Mouse (Mus musculus) heart, postnatal 0 days (tissue): ENCODE measurements at regions not wholly inside any gene's neighbourhood (a gene's known extent, or its start where the extent isn't known, plus 50 kb on each side); places are given as distances from the start of the nearest gene placed in this dataset.

Source experiments
- ATAC-seq: fragments of 200-750 bp; cut with Nextera tagmentation; 2 replicates; pipeline ENCODE4 v1.8.0; 2017; ENCODE audit warnings: low read depth, moderate number of reproducible peaks, moderate library complexity; ENCODE audit not compliant: insufficient read depth
- DNase-seq: peaks from one replicate; pipeline ENCODE4 v3.0.0-alpha.2; 2016; ENCODE audit warnings: low spot score
- H3K27ac ChIP-seq: fragments of 300-500 bp; sonication (generic); 2 replicates; pipeline ENCODE4 v1.5.1; 2014; ENCODE audit warnings: low read depth, mild to moderate bottlenecking
- H3K27me3 ChIP-seq: fragments of 300-500 bp; sonication (generic); 2 replicates; pipeline ENCODE4 v1.6.1; 2014; ENCODE audit warnings: low read length, mixed read lengths; ENCODE audit not compliant: control insufficient read depth, insufficient read depth
- H3K36me3 ChIP-seq: fragments of 300-500 bp; sonication (generic); replicated peaks from 2 replicates; pipeline ENCODE4 v1.6.1; 2014; ENCODE audit warnings: low read length, mixed read lengths; ENCODE audit not compliant: control insufficient read depth, insufficient read depth
- H3K4me1 ChIP-seq: fragments of 300-500 bp; sonication (generic); 2 replicates; pipeline ENCODE4 v1.6.1; 2014; ENCODE audit warnings: antibody characterized with exemption; ENCODE audit not compliant: control insufficient read depth, insufficient read depth
- H3K4me2 ChIP-seq: fragments of 300-500 bp; sonication (generic); 2 replicates; pipeline ENCODE4 v1.6.1; 2014; ENCODE audit warnings: low read depth, mild to moderate bottlenecking, low read length, moderate library complexity
- H3K4me3 ChIP-seq: fragments of 300-500 bp; sonication (generic); 2 replicates; pipeline ENCODE4 v1.5.1; 2014; ENCODE audit warnings: low read depth, low read length
- H3K9ac ChIP-seq: fragments of 300-500 bp; sonication (generic); replicated peaks from 2 replicates; pipeline ENCODE4 v1.6.1; 2014; ENCODE audit warnings: low read depth, low read length, mixed read lengths
- H3K9me3 ChIP-seq: fragments of 300-500 bp; sonication (generic); replicated peaks from 2 replicates; pipeline ENCODE4 v1.6.1; 2016; ENCODE audit warnings: low read length; ENCODE audit not compliant: control insufficient read depth
- CTCF ChIP-seq: IDR thresholded peaks from 2 replicates; pipeline ENCODE4 v1.5.1; 2016; ENCODE audit warnings: antibody characterized with exemption, control low read depth, low read depth
- EP300 ChIP-seq: IDR thresholded peaks from 2 replicates; pipeline ENCODE4 v1.6.1; 2016; ENCODE audit warnings: antibody characterized with exemption, low read depth
- WGBS: fragments of 180-500 bp; shearing (Covaris S2); extraction: QIAGEN DNeasy Blood & Tissue Kit; methylation state at CpG from one replicate; pipeline ENCODE4 v1.1.7; 2014; 5-methylcytosine and 5-hydroxymethylcytosine counted together

DNA sequence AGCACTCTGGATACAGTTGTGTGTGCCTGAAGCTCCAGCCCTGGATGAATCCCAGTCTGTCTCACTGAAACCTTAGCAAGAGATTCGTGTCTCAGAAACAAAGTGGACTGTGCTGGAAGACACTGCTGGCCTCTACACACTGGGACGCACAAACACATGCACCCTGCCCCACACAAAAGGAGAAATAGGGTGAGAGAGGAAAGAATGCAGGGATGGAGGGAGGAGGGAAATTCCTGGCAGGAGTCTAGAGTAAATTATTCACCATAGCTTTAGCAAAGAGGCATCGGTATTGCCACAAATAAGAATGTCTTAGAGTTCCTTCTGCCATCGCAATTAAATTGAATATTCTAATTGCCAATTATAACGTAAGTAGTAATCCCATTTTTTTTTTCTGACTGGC is 530.4 kb upstream of the Kdm8 start:
- TF ChIP-seq EP300 (no peak), CTCF (no peak)
- ATAC-seq, result no peak
- WGBS, result 82% methylated on average over 5 of the region's 5 CpGs

DNA sequence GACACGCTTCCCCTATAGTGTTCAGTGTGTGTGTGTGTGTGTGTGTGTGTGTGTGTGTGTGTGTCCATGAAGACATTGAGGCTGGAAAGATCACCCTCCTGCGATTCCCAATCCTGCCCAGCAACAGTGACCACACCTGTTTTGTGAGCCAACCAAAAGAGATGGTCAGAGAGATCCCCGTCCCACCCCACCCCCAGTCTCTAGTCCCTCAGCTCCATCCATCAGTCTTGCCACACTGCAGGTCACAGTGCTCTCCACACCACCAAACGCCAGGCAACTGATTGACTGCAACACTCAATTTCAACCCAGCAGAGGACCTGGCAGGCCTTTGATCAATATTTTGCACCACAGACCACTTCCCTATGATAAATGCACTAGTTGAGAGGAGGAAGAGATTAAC is 530.0 kb upstream of the Kdm8 start:
- H3K4me1 ChIP-seq, result no peaks in the 10 kb centered on the region
- H3K4me2 ChIP-seq, result no peak overlapping the region
- H3K4me3 ChIP-seq, result no peak overlapping the region
- H3K9ac ChIP-seq, result no peak overlapping the region
- H3K27me3 ChIP-seq, result no peaks in the 10 kb centered on the region
- TF ChIP-seq CTCF (no peak), EP300 (no peak)
- 79% methylated on average over 4 of the region's 4 CpGs for WGBS
- DNase-seq (no peak), ATAC-seq (no peak)
- no peaks in the 10 kb centered on the region; the same call in 1 of the 2 replicates for H3K9me3 ChIP-seq
- no peaks in the 10 kb centered on the region for H3K36me3 ChIP-seq
- no peak overlapping the region for H3K27ac ChIP-seq

More for the DNA sequence above, 530.4 kb upstream of the Kdm8 start:
- Histone ChIP-seq H3K9ac (no peak overlapping the region), H3K4me1 (no peaks in the 10 kb centered on the region), H3K4me2 (no peak overlapping the region), H3K27ac (no peak overlapping the region), H3K9me3 (peaks cover 3% of the 10 kb centered on the region; the same call in 1 of the 2 replicates), H3K36me3 (no peaks in the 10 kb centered on the region), H3K4me3 (no peak overlapping the region), H3K27me3 (no peaks in the 10 kb centered on the region)
- DNase-seq, result no peak

DNA sequence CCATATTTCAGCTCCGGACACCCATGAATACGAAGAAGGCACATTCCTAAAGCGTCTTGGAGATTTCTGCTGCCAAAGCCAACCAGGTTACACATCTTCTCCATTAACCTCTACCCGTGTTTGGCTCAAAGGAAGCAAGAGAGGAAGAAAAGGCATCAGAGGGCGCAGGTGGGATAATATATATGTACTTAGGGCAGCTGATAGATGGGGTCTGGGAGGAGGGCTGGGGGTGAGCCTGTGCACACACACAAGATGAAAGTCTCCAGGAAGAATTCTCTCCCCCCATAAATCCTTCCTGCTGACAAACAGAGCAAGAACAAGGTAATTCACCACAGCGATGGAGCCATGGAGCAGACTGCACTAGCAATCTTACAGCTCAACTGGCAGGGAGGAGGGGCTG is 529.5 kb upstream of the Kdm8 start:
- no peaks in the 10 kb centered on the region; the same call in 1 of the 2 replicates for H3K9me3 ChIP-seq
- no peaks in the 10 kb centered on the region for H3K36me3 ChIP-seq
- no peak overlapping the region for H3K4me3 ChIP-seq
- TF ChIP-seq EP300 (no peak), CTCF (no peak)
- ATAC-seq (no peak), DNase-seq (no peak)
- no peak overlapping the region for H3K4me2 ChIP-seq
- WGBS, result 70% methylated on average over 6 of the region's 6 CpGs
- H3K9ac ChIP-seq, result no peak overlapping the region
- H3K4me1 ChIP-seq, result no peaks in the 10 kb centered on the region
- no peak overlapping the region for H3K27ac ChIP-seq
- no peaks in the 10 kb centered on the region for H3K27me3 ChIP-seq

DNA sequence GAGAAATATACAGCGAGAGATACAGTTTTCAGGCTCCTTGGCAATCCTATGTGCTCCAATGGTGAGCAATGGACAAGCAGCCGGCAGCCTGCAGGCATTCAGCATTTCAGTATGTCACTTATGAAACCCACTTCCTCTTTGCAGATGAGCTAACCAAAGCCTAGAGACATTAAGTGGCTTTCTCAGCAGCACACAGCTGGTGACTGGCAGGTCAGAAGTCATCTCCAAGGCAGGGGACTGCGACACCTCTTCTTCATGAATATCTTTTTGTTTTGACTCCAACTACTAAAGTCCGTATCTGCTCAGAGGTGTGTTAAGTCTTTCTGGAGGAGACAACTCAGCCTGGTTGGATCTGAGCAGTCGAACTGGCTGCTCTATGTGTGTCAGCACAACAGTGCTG is 528.8 kb upstream of the Kdm8 start:
- WGBS, result 68% methylated on average over 5 of the region's 5 CpGs
- ATAC-seq, result no peak
- H3K4me2 ChIP-seq, result no peak overlapping the region

DNA sequence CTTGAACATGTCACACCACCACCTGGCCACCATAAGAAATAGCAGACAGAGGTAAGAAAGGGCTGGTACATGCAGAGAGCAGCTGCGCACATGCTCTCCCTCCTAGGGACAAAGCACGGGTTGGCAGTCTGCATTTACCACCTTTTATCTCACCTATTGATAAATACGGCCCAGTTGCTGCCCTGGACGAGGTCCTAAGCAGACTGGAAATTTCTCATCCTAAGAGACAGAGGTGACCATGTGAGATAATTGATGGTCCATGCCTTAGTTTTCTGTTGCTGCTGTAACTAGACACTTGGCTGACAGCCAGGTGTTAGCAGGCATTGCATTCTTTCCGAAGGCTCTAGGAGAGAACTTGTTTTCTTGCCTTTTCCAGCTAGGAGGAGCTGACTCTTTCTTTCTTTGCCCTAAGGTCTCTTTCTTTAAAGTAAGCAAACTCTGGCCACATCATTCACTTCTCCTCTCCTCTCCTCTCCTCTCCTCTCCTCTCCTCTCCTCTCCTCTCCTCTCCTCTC is 526.8 kb upstream of the Kdm8 start:
- Histone ChIP-seq H3K27ac (no peak overlapping the region), H3K27me3 (no peaks in the 10 kb centered on the region), H3K4me2 (no peak overlapping the region), H3K4me3 (no peak overlapping the region), H3K9me3 (no peaks in the 10 kb centered on the region), H3K4me1 (no peaks in the 10 kb centered on the region), H3K36me3 (no peaks in the 10 kb centered on the region), H3K9ac (no peak overlapping the region)
- ATAC-seq (no peak), DNase-seq (no peak)
- TF ChIP-seq CTCF (no peak), EP300 (no peak)
- WGBS, result 35% methylated on average over 5 of the region's 5 CpGs

More for the DNA sequence above, 528.8 kb upstream of the Kdm8 start:
- H3K4me3 ChIP-seq, result no peak overlapping the region
- no peak overlapping the region for H3K9ac ChIP-seq
- TF ChIP-seq EP300 (no peak), CTCF (no peak)
- no peaks in the 10 kb centered on the region for H3K4me1 ChIP-seq
- H3K9me3 ChIP-seq, result no peaks in the 10 kb centered on the region; the same call in 1 of the 2 replicates
- no peaks in the 10 kb centered on the region for H3K27me3 ChIP-seq
- no peaks in the 10 kb centered on the region for H3K36me3 ChIP-seq
- no peak overlapping the region for H3K27ac ChIP-seq
- DNase-seq, result no peak

DNA sequence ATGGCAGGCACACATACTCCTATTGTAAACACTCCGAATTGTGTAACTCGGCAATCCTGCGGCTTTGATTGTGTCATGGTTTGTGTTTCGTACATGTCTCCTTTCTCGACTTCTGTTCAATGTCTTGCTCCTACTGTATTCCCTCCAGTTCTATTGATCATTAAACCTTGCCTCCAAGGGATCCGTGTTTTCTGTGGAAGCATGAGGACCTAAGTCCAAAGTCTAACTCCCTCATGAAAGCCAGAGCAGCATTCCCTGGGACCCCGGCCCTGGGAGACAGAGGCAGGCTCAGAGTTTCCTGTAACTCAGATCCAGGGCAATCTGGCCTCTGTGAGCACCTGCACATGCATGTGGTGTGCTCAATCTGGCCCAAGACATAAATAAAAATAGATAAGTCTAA is 521.7 kb upstream of the Kdm8 start:
- H3K4me1 ChIP-seq, result no peaks in the 10 kb centered on the region
- ATAC-seq (no peak), DNase-seq (no peak)
- H3K9ac ChIP-seq, result no peak overlapping the region
- H3K9me3 ChIP-seq, result no peaks in the 10 kb centered on the region
- H3K4me3 ChIP-seq, result no peak overlapping the region
- no peaks in the 10 kb centered on the region for H3K27me3 ChIP-seq
- WGBS, result 81% methylated on average over 7 of the region's 7 CpGs
- no peak overlapping the region for H3K27ac ChIP-seq
- H3K36me3 ChIP-seq, result no peaks in the 10 kb centered on the region
- TF ChIP-seq CTCF (no peak), EP300 (no peak)
- H3K4me2 ChIP-seq, result no peak overlapping the region
